Mouse (Mus musculus): Measurements from ENCODE around the gene Errfi1. TPM values are rescaled to one million over a fixed set of nuclear protein-coding genes. Genes with fewer than 3 reads are reported as not detected.

The Errfi1 gene
- polyA plus RNA-seq (2016; fragmentation: Nextera tagmentation; extraction: Ambion mirVana) = 14.0 and 16.5 TPM in 2 replicates

DNA sequence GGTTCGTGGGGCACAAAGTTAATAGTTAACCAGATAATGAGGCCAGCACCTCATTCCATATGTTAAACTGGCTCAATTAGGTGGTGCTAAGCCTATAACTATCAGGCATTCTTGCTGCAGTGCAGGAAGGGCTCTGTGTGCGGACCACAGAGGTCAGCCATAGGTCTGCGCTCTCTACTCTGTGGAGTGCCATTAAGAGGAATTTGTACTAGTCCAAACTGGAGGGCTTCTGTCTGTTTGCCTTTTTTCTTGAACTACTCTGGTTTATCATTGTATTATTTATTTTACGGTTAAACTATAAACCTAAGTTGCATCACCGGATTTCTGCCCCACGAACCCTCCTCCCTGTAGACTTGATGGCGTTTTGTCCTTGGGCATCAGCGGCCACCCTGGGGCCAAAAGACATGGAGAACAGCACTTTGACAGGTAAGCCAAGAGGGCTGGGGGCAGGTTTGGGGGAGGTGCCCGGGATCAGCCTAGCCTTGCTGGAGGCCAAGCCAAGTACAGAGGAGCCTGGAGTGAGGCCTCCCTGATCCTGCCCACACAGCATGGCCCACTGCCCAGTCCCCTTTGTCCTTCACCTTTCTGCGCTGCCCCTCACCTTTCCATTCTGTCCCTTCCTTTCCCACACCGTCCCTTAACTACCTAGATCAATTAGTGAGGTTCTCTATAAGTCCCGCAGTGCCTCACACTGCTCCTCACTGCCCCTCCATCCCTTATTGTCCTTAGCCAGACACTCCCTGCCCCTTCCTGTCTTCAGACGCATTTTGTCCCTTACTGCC lies at the start of gene Errfi1:
Gene Errfi1, plus strand, starts transcription at position 240 of the 782 bp plus-strand sequence.
- Histone ChIP-seq H3K9ac (peak within 1 kb of the TSS; percentile 53; the same call in 1 of the 2 replicates), H3K4me2 (peak within 1 kb of the TSS; percentile 77), H3K27me3 (replicated peaks) (0 out of 2 replicates have a peak, but pooled peaks cover 3% of the 10 kb centered on the region), H3K36me3 (no peaks in the 10 kb centered on the region), H3K27ac (ENCODE audit: poor library complexity, severe bottlenecking) (no peak within 1 kb of the TSS), H3K4me3 (peak within 1 kb of the TSS; percentile 91), H3K4me1 (replicated peaks) (0 out of 2 replicates have a peak, but pooled peaks cover 12% of the 10 kb centered on the region), H3K9me3 (replicated peaks) (no peaks in the 10 kb centered on the region)
- 54% methylated on average over 13 of the region's 13 CpGs for WGBS
- ATAC-seq (ENCODE audit: insufficient number of reproducible peaks, low FRiP score) = no peak

DNA sequence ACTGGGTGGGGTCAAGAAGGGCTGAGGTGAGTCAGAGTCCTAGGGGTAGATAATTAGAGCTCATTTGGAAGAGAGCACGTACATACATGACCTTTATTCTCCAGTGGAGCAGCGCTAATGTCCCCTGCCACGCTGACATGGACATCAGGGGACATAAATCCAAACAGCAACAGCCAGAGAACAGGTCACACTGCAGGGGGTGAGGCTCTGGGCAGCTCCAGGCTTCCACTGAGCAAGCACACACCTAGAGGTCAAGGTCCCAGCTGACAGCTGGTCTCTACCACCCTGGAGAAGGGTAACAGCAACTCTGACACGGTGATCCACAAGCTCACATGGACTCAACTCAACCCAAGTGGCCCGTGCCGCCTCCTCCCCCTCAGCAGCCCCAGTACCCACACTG lies 49.5 kb upstream of the Errfi1 start:
- no peak overlapping the region for H3K4me2 ChIP-seq
- H3K4me1 ChIP-seq (replicated peaks) = peaks cover 48% of the 10 kb centered on the region
- H3K9me3 ChIP-seq (replicated peaks) = no peaks in the 10 kb centered on the region
- WGBS = 73% methylated on average over 6 of the region's 6 CpGs
- no peak for ATAC-seq (ENCODE audit: insufficient number of reproducible peaks, low FRiP score)
- no peaks in the 10 kb centered on the region for H3K36me3 ChIP-seq
- H3K4me3 ChIP-seq = no peak overlapping the region
- no peaks in the 10 kb centered on the region for H3K27me3 ChIP-seq (replicated peaks)
- H3K9ac ChIP-seq = no peak overlapping the region
- H3K27ac ChIP-seq (ENCODE audit: poor library complexity, severe bottlenecking) = no peak overlapping the region

DNA sequence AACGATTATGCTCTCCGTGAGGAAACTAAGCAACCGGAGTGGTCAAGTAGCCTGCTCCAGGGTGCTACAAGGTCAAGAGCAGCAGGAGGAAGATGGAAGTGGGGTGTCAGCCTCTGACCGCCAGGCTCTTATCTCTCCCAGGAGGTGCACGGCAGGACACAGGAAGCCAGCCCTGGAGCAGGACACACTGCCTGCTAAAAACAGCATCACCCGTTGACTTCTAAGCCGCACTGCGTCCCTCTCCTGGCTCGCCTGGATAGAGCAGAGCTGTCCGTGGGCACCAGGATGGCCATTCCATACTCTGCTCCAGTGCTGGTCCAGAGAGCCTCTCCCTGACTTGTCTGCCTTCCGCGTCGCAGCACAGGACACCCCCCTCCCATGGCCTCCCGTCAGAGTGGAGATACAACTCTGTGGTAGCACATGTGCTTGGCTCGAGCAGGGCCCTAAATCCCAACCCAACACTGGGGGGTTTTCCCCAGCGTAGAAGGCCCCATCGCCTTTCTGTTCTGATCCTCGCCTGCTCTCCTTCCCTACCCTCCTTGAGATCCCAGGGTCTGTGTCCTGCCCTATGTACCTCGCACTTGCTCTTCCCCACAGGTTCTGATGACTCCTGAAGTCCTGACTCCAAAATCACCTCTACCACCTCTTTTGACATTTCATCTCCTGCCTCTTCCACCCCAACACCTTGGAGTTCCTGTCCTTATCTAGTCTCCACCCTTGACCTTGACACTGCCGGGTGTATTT lies 45.8 kb upstream of the Errfi1 start:
- peak; percentile 37; the same call in 1 of the 2 replicates for ATAC-seq (ENCODE audit: insufficient number of reproducible peaks, low FRiP score)
- H3K27ac ChIP-seq (ENCODE audit: poor library complexity, severe bottlenecking) = peak overlapping the region; percentile 80

DNA sequence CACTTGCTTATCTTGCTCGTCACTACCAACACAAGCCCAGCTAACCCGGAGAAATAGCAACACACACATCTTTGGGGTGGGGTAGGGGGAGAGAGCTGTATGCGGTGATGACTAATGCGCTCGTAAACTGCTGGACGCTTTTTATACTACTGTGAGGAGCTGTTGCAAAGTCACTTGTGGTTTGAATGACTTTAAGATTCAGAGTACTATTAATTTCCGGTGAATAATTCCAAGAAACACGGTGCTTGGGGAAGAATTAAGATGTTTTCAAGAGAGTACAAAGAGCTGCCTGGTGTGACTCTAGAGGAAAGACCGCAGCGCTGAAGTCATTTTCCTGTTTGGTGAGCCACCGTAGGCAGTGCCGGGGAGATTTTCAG lies 45.3 kb upstream of the Errfi1 start:
- 0 out of 2 replicates have a peak, but pooled peaks cover 4% of the 10 kb centered on the region for H3K9me3 ChIP-seq (replicated peaks)
- 28% methylated on average over 12 of the region's 12 CpGs for WGBS
- peak overlapping the region; percentile 80 for H3K27ac ChIP-seq (ENCODE audit: poor library complexity, severe bottlenecking)
- peaks cover 40% of the 10 kb centered on the region for H3K4me1 ChIP-seq (replicated peaks)
- peak; percentile 37; the same call in 1 of the 2 replicates for ATAC-seq (ENCODE audit: insufficient number of reproducible peaks, low FRiP score)
- H3K4me3 ChIP-seq = no peak overlapping the region
- no peaks in the 10 kb centered on the region for H3K36me3 ChIP-seq
- H3K4me2 ChIP-seq = peak overlapping the region; percentile 57
- no peak overlapping the region for H3K9ac ChIP-seq
- H3K27me3 ChIP-seq (replicated peaks) = no peaks in the 10 kb centered on the region

More for the DNA sequence above, 45.8 kb upstream of the Errfi1 start:
- Histone ChIP-seq H3K4me2 (peak overlapping the region; percentile 57), H3K4me3 (peak overlapping the region; percentile 11; the same call in 1 of the 2 replicates), H3K4me1 (replicated peaks) (peaks cover 40% of the 10 kb centered on the region), H3K9ac (0 out of 2 replicates have a peak overlapping the region, but pooled peaks have one; percentile 2), H3K27me3 (replicated peaks) (no peaks in the 10 kb centered on the region), H3K36me3 (no peaks in the 10 kb centered on the region), H3K9me3 (replicated peaks) (0 out of 2 replicates have a peak, but pooled peaks cover 4% of the 10 kb centered on the region)
- 15% methylated on average over 20 of the region's 20 CpGs for WGBS

DNA sequence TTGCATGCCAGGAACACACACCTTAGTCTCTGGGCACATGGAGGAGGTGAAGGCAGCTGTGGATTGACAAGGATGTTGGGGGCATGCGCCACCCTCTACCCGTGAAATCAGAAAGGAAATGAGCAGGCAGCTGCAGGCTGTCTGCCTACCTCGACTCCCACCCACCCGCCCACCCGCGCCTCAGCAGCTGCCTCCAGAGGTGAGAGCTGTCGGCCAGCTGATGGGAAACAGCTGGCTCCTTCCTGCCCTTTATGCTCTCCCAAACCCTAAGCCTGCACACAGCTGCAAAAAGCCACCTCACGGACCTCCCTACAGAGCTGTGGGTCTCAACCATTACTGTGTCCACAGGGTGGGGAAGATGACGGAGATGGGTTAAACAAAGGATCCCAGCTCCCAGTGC lies 44.4 kb upstream of the Errfi1 start:
- Histone ChIP-seq H3K27ac (ENCODE audit: poor library complexity, severe bottlenecking) (no peak overlapping the region), H3K4me2 (0 out of 2 replicates have a peak overlapping the region, but pooled peaks have one; percentile 57), H3K9ac (no peak overlapping the region), H3K4me3 (no peak overlapping the region), H3K36me3 (no peaks in the 10 kb centered on the region), H3K27me3 (replicated peaks) (no peaks in the 10 kb centered on the region), H3K9me3 (replicated peaks) (0 out of 2 replicates have a peak, but pooled peaks cover 4% of the 10 kb centered on the region), H3K4me1 (replicated peaks) (peaks cover 40% of the 10 kb centered on the region)
- 15% methylated on average over 9 of the region's 9 CpGs for WGBS
- ATAC-seq (ENCODE audit: insufficient number of reproducible peaks, low FRiP score) = no peak

DNA sequence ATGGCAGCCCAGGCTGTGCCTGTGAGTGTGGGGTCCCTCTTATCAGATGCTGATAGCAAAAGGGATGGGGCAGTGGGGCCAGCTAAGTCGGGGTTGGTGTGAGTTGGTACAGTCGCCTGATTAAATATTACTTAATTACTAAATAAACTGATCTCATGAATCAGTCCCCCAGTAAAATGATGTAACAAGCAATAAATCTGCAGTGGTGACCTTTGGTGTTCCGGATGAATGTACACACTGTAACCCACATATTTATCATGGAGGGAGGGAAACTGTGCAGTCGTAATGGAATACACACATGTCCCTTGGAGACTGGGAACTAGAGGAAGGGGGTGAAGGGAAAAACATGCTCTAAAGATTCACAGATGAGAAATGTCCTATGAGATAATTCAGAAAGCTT lies 38.6 kb upstream of the Errfi1 start:
- ATAC-seq (ENCODE audit: insufficient number of reproducible peaks, low FRiP score) = no peak
- Histone ChIP-seq H3K36me3 (no peaks in the 10 kb centered on the region), H3K4me1 (replicated peaks) (peaks cover 5% of the 10 kb centered on the region; the same call in 1 of the 2 replicates), H3K27ac (ENCODE audit: poor library complexity, severe bottlenecking) (no peak overlapping the region), H3K9me3 (replicated peaks) (0 out of 2 replicates have a peak, but pooled peaks cover 4% of the 10 kb centered on the region), H3K9ac (no peak overlapping the region), H3K27me3 (replicated peaks) (no peaks in the 10 kb centered on the region), H3K4me2 (no peak overlapping the region), H3K4me3 (no peak overlapping the region)
- WGBS = 78% methylated on average over 4 of the region's 4 CpGs

DNA sequence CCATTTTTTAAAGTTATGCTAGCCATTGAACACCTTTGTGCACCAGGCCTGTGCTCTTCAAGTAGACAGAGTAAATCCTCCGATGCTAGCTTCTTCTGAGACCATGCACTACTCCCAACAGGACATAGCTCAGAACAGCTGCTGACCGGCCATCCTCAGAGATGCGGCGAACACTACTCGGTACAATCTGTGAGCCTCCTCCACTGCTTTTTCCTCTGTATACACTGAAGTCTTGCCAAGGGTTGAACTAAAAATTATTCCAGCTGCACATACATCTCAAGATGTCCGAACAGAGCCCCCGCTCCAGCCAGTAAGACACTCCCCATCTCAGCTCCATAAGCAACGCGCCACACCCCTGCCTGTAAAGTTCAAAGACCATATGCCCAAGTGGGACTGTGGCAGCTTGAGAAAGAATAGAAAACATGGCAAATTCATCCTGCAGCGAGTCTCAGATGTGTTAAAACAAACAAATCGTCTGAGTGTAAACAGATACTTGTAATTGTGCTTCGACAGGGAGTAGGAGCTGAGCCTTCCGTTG lies 37.2 kb upstream of the Errfi1 start:
- 71% methylated on average over 13 of the region's 13 CpGs for WGBS
- H3K36me3 ChIP-seq = no peaks in the 10 kb centered on the region
- H3K9ac ChIP-seq = no peak overlapping the region
- H3K4me1 ChIP-seq (replicated peaks) = peaks cover 11% of the 10 kb centered on the region
- no peak overlapping the region for H3K27ac ChIP-seq (ENCODE audit: poor library complexity, severe bottlenecking)
- ATAC-seq (ENCODE audit: insufficient number of reproducible peaks, low FRiP score) = no peak
- H3K4me2 ChIP-seq = no peak overlapping the region
- H3K9me3 ChIP-seq (replicated peaks) = no peaks in the 10 kb centered on the region
- H3K4me3 ChIP-seq = no peak overlapping the region
- no peaks in the 10 kb centered on the region for H3K27me3 ChIP-seq (replicated peaks)

DNA sequence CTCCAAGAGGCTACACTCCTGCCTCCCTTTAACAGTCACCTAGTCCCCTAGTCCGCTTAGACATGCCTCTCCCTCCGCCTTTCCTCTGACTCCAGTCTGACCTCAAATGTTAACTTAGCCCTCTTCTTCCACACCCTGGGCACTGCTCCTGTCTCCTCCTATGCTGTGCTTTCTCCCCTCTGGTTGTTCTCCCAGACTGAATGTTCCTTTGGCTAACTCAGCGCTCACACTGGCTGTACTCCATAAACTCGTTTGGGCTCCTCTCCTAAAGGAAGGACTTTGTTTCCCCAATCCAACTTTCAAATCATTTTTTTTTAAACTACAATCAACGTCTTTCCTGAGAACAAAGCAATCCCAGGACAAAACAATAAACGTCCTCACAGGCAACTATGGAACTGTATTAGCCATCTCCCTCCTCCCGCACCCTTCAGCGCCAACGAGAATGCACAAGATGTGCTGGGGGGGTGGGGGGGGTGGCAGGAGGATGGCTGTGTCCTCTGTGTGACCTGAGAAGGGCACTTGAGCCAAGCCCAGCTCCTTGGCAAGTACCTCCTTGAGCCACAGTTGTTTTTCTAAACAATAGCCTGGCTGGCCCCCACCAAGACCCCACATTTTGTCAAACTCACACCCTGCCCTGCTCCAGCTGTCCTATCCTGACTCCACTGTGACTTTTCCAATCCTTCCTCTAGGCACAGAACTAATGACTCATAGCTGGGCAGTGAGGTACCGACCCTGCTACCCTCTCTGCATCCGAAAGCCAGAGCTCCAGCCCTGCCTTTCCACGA lies 34.4 kb upstream of the Errfi1 start:
- no peak overlapping the region for H3K9ac ChIP-seq
- H3K4me2 ChIP-seq = no peak overlapping the region
- no peaks in the 10 kb centered on the region for H3K36me3 ChIP-seq
- no peak for ATAC-seq (ENCODE audit: insufficient number of reproducible peaks, low FRiP score)
- H3K27ac ChIP-seq (ENCODE audit: poor library complexity, severe bottlenecking) = no peak overlapping the region
- 63% methylated on average over 12 of the region's 12 CpGs for WGBS
- H3K4me3 ChIP-seq = no peak overlapping the region
- no peaks in the 10 kb centered on the region for H3K27me3 ChIP-seq (replicated peaks)
- peaks cover 27% of the 10 kb centered on the region for H3K4me1 ChIP-seq (replicated peaks)
- H3K9me3 ChIP-seq (replicated peaks) = no peaks in the 10 kb centered on the region

DNA sequence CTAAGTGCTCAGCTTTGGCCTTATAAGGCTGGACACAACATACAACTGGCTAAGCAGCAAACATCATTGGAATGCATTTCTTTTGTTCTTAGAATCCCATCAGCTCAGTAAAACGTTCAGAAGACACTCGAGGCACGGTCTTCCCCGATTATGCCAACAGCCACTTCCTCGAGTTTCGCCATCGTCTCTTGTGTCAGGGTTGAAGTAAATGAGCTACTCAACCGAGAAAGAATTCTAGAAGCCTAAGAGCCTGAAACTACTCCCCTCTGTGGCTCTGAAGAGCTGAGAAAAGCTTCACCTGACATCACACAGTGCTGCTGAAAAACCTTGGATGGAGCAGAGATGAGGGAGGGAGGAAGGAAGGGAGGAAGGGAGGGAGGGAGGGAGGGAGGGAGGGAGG lies 32.3 kb upstream of the Errfi1 start:
- H3K27ac ChIP-seq (ENCODE audit: poor library complexity, severe bottlenecking) = no peak overlapping the region
- no peak overlapping the region for H3K4me2 ChIP-seq
- no peak overlapping the region for H3K9ac ChIP-seq
- H3K4me1 ChIP-seq (replicated peaks) = peaks cover 45% of the 10 kb centered on the region
- no peak for ATAC-seq (ENCODE audit: insufficient number of reproducible peaks, low FRiP score)
- H3K27me3 ChIP-seq (replicated peaks) = no peaks in the 10 kb centered on the region
- H3K36me3 ChIP-seq = no peaks in the 10 kb centered on the region
- no peaks in the 10 kb centered on the region for H3K9me3 ChIP-seq (replicated peaks)
- 75% methylated on average over 8 of the region's 8 CpGs for WGBS
- no peak overlapping the region for H3K4me3 ChIP-seq

DNA sequence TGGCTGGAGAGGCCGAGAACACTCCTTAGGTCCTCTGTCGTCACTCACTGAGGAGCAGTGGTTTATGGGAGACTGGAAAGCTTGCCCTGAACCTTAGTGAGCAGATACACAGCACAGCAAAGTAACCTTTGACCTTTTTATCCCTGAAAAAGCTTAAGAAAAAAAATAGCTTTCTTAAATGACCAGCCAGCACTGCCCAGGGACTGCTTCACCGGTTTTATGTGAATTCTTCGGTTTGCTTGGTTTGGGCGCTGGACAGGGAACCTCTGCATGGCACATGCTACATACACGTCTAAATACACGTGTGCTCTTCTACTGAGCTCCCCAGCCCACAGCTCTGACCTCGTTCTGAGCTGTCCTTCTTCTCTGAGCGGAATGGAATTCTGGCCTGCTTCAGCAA lies 31.1 kb upstream of the Errfi1 start:
- H3K27ac ChIP-seq (ENCODE audit: poor library complexity, severe bottlenecking) = no peak overlapping the region

More for the DNA sequence above, 31.1 kb upstream of the Errfi1 start:
- Histone ChIP-seq H3K36me3 (no peaks in the 10 kb centered on the region), H3K9ac (no peak overlapping the region), H3K27me3 (replicated peaks) (no peaks in the 10 kb centered on the region), H3K4me2 (no peak overlapping the region), H3K9me3 (replicated peaks) (no peaks in the 10 kb centered on the region), H3K4me3 (no peak overlapping the region), H3K4me1 (replicated peaks) (peaks cover 45% of the 10 kb centered on the region)
- 66% methylated on average over 9 of the region's 9 CpGs for whole genome bisulfite sequencing
- ATAC-seq (ENCODE audit: insufficient number of reproducible peaks, low FRiP score) = no peak
